Mouse (Mus musculus) ovary, postnatal 14 days (tissue): ENCODE measurements at regions not wholly inside any gene's neighbourhood (a gene's known extent, or its start where the extent isn't known, plus 50 kb on each side); places are given as distances from the start of the nearest gene placed in this dataset.

Experiments
- DNase-seq: peaks from one replicate; pipeline ENCODE4 v3.0.0; 2022; ENCODE audit warnings: low spot score

DNA sequence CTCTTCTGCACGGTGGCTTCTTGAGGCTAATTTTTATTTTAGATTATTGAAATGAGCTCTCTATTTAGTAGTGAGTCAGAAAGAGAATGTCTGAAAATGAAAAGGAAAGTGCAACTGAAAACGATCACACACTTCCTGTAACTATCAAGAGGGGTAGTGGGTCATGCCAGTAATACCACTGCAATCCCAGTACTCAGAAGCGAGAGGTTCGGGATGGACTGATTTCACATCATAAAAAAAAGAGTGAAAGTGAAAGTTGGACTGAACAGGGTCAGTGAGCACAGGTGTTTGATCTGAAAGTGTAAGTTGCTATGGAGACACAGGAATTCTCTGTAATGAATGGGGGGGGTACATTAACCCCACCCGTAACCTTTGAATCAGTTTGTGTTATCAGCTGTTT, 52.9 kb upstream of the Tnfaip3 start:
- no peak for DNase-seq

DNA sequence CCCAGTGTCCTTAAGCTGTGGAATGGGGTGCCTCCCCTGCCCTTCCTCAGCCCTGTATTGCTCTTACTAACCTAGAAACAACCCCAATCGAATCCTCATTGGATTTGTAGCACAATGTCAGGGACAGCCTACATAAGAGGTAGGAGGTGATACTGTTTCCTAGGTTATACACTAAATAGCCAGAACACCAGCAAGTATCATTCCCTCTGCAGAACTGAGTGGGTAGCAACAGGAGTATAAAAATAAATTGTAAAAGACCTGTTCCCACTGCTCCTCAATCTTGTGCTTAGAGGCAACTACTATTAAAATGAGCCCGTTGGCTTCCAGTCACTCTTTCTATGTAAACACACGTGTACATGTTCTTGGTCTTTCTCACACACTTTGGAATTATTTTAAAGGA, 52.2 kb upstream of the Tnfaip3 start:
- no peak for DNase-seq

DNA sequence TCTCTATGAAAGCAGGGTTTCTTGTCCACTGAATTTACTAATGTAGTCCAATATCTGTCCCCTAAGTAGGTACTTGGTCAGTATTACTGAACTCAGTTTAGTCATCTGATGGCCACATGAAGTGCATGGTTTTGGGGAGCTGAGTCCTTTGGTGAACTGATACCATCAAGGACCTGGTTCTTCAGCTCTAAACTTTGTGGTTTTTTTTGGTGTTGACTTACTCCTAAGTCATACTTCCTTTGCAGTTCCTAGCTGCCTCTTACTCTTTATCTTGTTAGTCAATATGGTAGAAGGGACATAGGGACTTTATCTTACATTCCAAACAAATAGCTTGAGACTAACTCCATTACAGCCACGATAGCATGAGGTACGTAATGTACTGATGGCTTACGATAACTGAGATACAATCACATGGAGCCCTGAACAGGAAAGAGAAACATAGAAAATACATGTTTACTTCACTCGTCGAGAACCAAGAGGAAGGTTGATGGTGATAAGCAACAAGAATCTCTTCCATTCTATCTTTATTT, 51.4 kb upstream of the Tnfaip3 start:
- DNase-seq = no peak
